In the genomic region with DNA sequence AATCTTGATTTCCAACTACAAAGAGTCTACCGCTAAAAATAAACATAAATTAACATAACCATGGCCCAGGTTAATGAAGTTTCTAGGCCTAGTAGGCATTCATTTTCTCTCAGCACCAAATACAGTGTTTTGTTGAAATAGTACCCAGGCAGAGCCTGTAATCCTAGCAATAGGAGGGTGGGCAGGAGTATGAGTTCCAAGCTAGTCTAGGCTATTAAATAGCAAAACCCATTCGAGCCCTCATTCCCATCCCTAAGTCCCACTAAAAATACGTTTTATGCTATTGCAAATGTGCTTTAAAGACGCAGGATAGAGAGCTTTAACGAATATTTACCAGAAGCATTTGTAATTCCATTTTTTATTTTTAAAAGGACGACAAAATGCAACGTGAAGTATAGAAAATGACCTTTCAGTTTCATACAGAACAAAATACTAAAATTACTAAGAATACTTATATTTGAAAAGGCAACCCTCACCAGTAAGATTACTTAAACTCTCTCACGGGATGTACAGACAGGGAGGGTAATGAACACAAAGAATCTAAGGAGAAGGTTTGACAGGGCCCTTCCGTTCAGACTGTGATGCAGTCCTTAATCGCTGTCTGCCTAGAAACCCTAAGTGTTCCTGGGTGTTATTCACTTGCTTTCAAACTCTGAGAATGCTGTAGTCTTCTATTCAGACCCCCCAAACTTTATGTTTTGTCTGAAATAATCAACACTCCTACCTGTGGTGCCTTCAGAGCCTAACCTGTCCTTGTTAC, we compare ENCODE assay signal across 8 mouse cellular contexts. TPM values are rescaled to one million over a fixed set of nuclear protein-coding genes. Genes with fewer than 3 reads are reported as not detected.
DNase-seq lines count a peak whose midpoint lies in the region; ATAC-seq and TF ChIP-seq lines count a peak whose summit lies in the region.

No protein-coding gene starts in this region.

- peak overlapping the region; percentile 100 for H3K27ac ChIP-seq in heart, embryonic 16.5 days (ENCODE audit: low read length)
- peak overlapping the region; percentile 98 for H3K27ac ChIP-seq in MEL (ENCODE audit: control insufficient read depth, low read depth, low read length)
- H3K27ac ChIP-seq in forebrain, postnatal 0 days (ENCODE audit: low read depth, low read length) = peak overlapping the region; percentile 100

- H3K4me3 ChIP-seq in heart, embryonic 16.5 days (ENCODE audit: low read length) = peak overlapping the region; percentile 96
- peak overlapping the region; percentile 62 to 87 for H3K4me3 ChIP-seq in MEL (ENCODE audit: control insufficient read depth in 1 of 2, insufficient read depth in 1 of 2, low read depth in 2 of 2, low read length in 2 of 2)
- peak overlapping the region; percentile 100 for H3K4me3 ChIP-seq in forebrain, postnatal 0 days (ENCODE audit: low read depth, low read length)

- no peak; a peak in 1 of 4 replicates for TF ChIP-seq EP300 in MEL (IDR thresholded peaks at IDR 0.05; ENCODE audit: low read depth in 1 of 2, low read length in 2 of 2)

- no peak for TF ChIP-seq RAD21 in MEL (IDR thresholded peaks at IDR 0.05; ENCODE audit: low read depth, low read length)

- H3K4me2 ChIP-seq in heart, embryonic 16.5 days (ENCODE audit: low read depth, low read length) = peak overlapping the region; percentile 93
- peak overlapping the region; percentile 70 for H3K4me2 ChIP-seq in forebrain, postnatal 0 days (ENCODE audit: low read depth)

- no peak for TF ChIP-seq POLR2A in MEL (IDR thresholded peaks at IDR 0.05; ENCODE audit: control insufficient read depth in 1 of 2, insufficient read depth in 1 of 2, low read depth in 1 of 2, low read length in 2 of 2, poor library complexity in 1 of 2)

- 2% methylated on average over 10 of the region's 10 CpGs for WGBS in heart, embryonic 16.5 days
- 1% methylated on average over 10 of the region's 10 CpGs for WGBS in forebrain, postnatal 0 days

- H3K27me3 ChIP-seq in heart, embryonic 16.5 days (ENCODE audit: control insufficient read depth, insufficient read depth, low read length) = no peaks in the 10 kb centered on the region
- H3K27me3 ChIP-seq in MEL (ENCODE audit: control insufficient read depth in 1 of 2, insufficient read depth in 2 of 2, low read length in 2 of 2) = no peaks in the 10 kb centered on the region
- H3K27me3 ChIP-seq in forebrain, postnatal 0 days (ENCODE audit: insufficient read depth, low read length) = no peaks in the 10 kb centered on the region

- no peak for TF ChIP-seq CTCF in MEL (IDR thresholded peaks at IDR 0.05 in 2 of 3, conservative IDR thresholded peaks at IDR 0.05 in 1 of 3; ENCODE audit: control insufficient read depth in 1 of 3, insufficient read depth in 1 of 3, low read depth in 2 of 3, low read length in 3 of 3, poor library complexity in 1 of 3, severe bottlenecking in 1 of 3)
- no peak for TF ChIP-seq CTCF in forebrain, postnatal 0 days (IDR thresholded peaks at IDR 0.05; ENCODE audit: low read depth)

- H3K79me2 ChIP-seq in MEL (ENCODE audit: control insufficient read depth, insufficient read depth, low read length, poor library complexity) = peaks cover 74% of the 10 kb centered on the region

- H3K4me1 ChIP-seq in heart, embryonic 16.5 days (ENCODE audit: control insufficient read depth, insufficient read depth, low read length) = peaks cover 37% of the 10 kb centered on the region
- peaks cover 12 to 33% of the 10 kb centered on the region in 2 experiments for H3K4me1 ChIP-seq in MEL (ENCODE audit: control insufficient read depth in 1 of 2, insufficient read depth in 2 of 2, low read length in 2 of 2)
- H3K4me1 ChIP-seq in forebrain, postnatal 0 days (ENCODE audit: insufficient read depth) = peaks cover 36% of the 10 kb centered on the region

- no peak for DNase-seq in heart, adult 8-10 months (ENCODE audit: low spot score)
- peak; percentile 42 for DNase-seq in MEL (ENCODE audit: low read depth, low spot score)
- peak; percentile 52 for DNase-seq in forebrain, postnatal 0 days
- no peak for DNase-seq in left cerebral cortex, adult 11 months (ENCODE audit: low spot score)
- no peak for DNase-seq in right cerebral cortex, postnatal 36 days (ENCODE audit: low spot score in 2 of 2)
- DNase-seq in ovary, postnatal 10 days (ENCODE audit: low spot score) = no peak

- no peaks in the 10 kb centered on the region for H3K9me3 ChIP-seq in heart, embryonic 16.5 days (replicated peaks; ENCODE audit: control insufficient read depth, low read length)
- no peaks in the 10 kb centered on the region for H3K9me3 ChIP-seq in MEL (replicated peaks; ENCODE audit: insufficient read depth, low read length)
- no peaks in the 10 kb centered on the region for H3K9me3 ChIP-seq in forebrain, postnatal 0 days (ENCODE audit: low read length)

- peak overlapping the region; percentile 99 for H3K9ac ChIP-seq in heart, embryonic 16.5 days (ENCODE audit: low read length)
- H3K9ac ChIP-seq in MEL (ENCODE audit: control insufficient read depth, low read depth, low read length, poor library complexity, severe bottlenecking) = peak overlapping the region; percentile 95
- H3K9ac ChIP-seq in forebrain, postnatal 0 days = peak overlapping the region; percentile 100

- no peaks in the 10 kb centered on the region for H3K36me3 ChIP-seq in heart, embryonic 16.5 days (ENCODE audit: control insufficient read depth, insufficient read depth)
- peaks cover 4 to 49% of the 10 kb centered on the region in 2 experiments for H3K36me3 ChIP-seq in MEL (ENCODE audit: control insufficient read depth in 1 of 2, insufficient read depth in 2 of 2, low read length in 2 of 2)
- H3K36me3 ChIP-seq in forebrain, postnatal 0 days (ENCODE audit: insufficient read depth) = no peaks in the 10 kb centered on the region

- no peak for ATAC-seq in heart, embryonic 16.5 days (replicated peaks; ENCODE audit: extremely low read depth, insufficient read depth, low FRiP score)
- ATAC-seq in forebrain, postnatal 0 days = no peak
- ATAC-seq in megakaryocyte-erythroid progenitor cell, adult 5-6 weeks (replicated peaks; ENCODE audit: low FRiP score, low TSS enrichment, poor library complexity, severe bottlenecking) = 0 out of 2 replicates have a peak, but pooled peaks have one; percentile 1

TF ChIP-seq in MEL, 35 proteins besides CTCF, POLR2A, EP300 and RAD21:
- TF ChIP-seq RCOR1 (IDR thresholded peaks at IDR 0.05; ENCODE audit: low read depth, low read length) = no peak
- TF ChIP-seq MEF2A (IDR thresholded peaks at IDR 0.05; ENCODE audit: extremely low read depth, insufficient replicate concordance, low read depth, low read length, poor library complexity, severe bottlenecking) = no peak
- no peak for TF ChIP-seq ETS1 (IDR thresholded peaks at IDR 0.05; ENCODE audit: low read depth, low read length)
- TF ChIP-seq GABPA (IDR thresholded peaks at IDR 0.05; ENCODE audit: low read depth, low read length) = no peak
- no peak for TF ChIP-seq BHLHE40 (IDR thresholded peaks at IDR 0.05; ENCODE audit: borderline replicate concordance, low read depth, low read length)
- TF ChIP-seq ZC3H11A (IDR thresholded peaks at IDR 0.05; ENCODE audit: low read depth, low read length) = no peak
- TF ChIP-seq POLR2AphosphoS5 (IDR thresholded peaks at IDR 0.05; ENCODE audit: borderline replicate concordance, low read depth, low read length) = no peak
- TF ChIP-seq GATA1 (IDR thresholded peaks at IDR 0.05; ENCODE audit: low read depth, low read length) = no peak
- no peak for TF ChIP-seq MAX (IDR thresholded peaks at IDR 0.05; ENCODE audit: low read length)
- TF ChIP-seq ZNF384 (IDR thresholded peaks at IDR 0.05; ENCODE audit: low read depth, low read length) = no peak
- TF ChIP-seq NELFE (IDR thresholded peaks at IDR 0.05; ENCODE audit: low read depth, low read length) = peak; percentile 17; the same call in 1 of the 2 replicates
- TF ChIP-seq POLR2AphosphoS2 (IDR thresholded peaks at IDR 0.05; ENCODE audit: low read length) = no peak
- TF ChIP-seq TAL1 (IDR thresholded peaks at IDR 0.05; ENCODE audit: low read length) = no peak
- no peak for TF ChIP-seq JUND (IDR thresholded peaks at IDR 0.05; ENCODE audit: low read depth, low read length)
- TF ChIP-seq MYB (IDR thresholded peaks at IDR 0.05; ENCODE audit: low read depth, low read length) = no peak
- no peak for TF ChIP-seq MYC (IDR thresholded peaks at IDR 0.05; ENCODE audit: low read depth, low read length)
- no peak for TF ChIP-seq SMC3 (IDR thresholded peaks at IDR 0.05; ENCODE audit: low read depth, low read length)
- TF ChIP-seq ZMIZ1 (IDR thresholded peaks at IDR 0.05; ENCODE audit: low read depth, low read length) = no peak
- no peak for TF ChIP-seq TCF12 (IDR thresholded peaks at IDR 0.05; ENCODE audit: low read depth, low read length)
- no peak; the same call in 1 of the 2 replicates for TF ChIP-seq MAZ (IDR thresholded peaks at IDR 0.05; ENCODE audit: low read depth, low read length)
- peak; percentile 42; the same call in 1 of the 2 replicates for TF ChIP-seq KAT2A (conservative IDR thresholded peaks at IDR 0.05; ENCODE audit: low read depth, low read length)
- no peak for TF ChIP-seq HCFC1 (IDR thresholded peaks at IDR 0.05; ENCODE audit: low read depth, low read length)
- TF ChIP-seq CHD1 (IDR thresholded peaks at IDR 0.05; ENCODE audit: low read depth, low read length) = peak; percentile 91; the same call in 1 of the 2 replicates
- no peak for TF ChIP-seq CHD2 (IDR thresholded peaks at IDR 0.05; ENCODE audit: low read length)
- TF ChIP-seq E2F4 (IDR thresholded peaks at IDR 0.05; ENCODE audit: borderline replicate concordance, low read depth, low read length) = no peak
TF ChIP-seq in MEL: peak in this region for 3.

RNA-seq across cellular contexts. Expression of a gene that starts 2.1 kb away (rescaled TPM):
- polyA plus RNA-seq in heart, embryonic 16.5 days (2015; fragmentation: Nextera tagmentation; extraction: Ambion mirVana) = 67.9 and 76.9 TPM in 2 replicates
- total RNA-seq in heart, adult 8-10 months (2022) = 10 to 100 TPM; 42.1 to 47.6 (median 44.7) TPM
- total RNA-seq in MEL (2012; rRNA removed) = 16.2 and 21.5 TPM in 2 replicates
- 10 to 100 TPM; 29.3 to 75.6 TPM for polyA plus RNA-seq in MEL (2012; ENCODE audit: insufficient read depth in 1 of 2, insufficient read length in 2 of 2, low read depth in 1 of 2, low replicate concordance in 2 of 2, missing spikeins in 1 of 2)
- total RNA-seq in forebrain, postnatal 0 days (2014; rRNA removed) = 56.8 and 61.7 TPM in 2 replicates
- 93.7 and 149 TPM in 2 replicates for polyA plus RNA-seq in forebrain, postnatal 0 days (2015; fragmentation: Nextera tagmentation; extraction: Ambion mirVana)
- total RNA-seq in megakaryocyte-erythroid progenitor cell, adult 5-6 weeks (2014; fragmentation: Nextera tagmentation) = 76.3 and 85.2 TPM in 2 replicates
- 36.9 and 85.3 TPM in 2 replicates for total RNA-seq in megakaryocyte-erythroid progenitor cell, adult 5-6 weeks (2017)

Comparison
In these comparisons a context has a peak if more than half of its experiments do, and no peak if none do; other contexts are left out.
1. DNase-seq: peak in MEL (single experiment) and forebrain, postnatal 0 days (single experiment); none in heart, adult 8-10 months (single experiment), left cerebral cortex, adult 11 months (single experiment), right cerebral cortex, postnatal 36 days (0 of 2) and ovary, postnatal 10 days (single experiment).
2. Peak in every context shown above with its lines, with median percentiles within 50 percentile points of each other: H3K27ac ChIP-seq, H3K4me3 ChIP-seq and H3K9ac ChIP-seq.